Mouse (Mus musculus): Measurements from ENCODE around the gene Tmem247.

DNA sequence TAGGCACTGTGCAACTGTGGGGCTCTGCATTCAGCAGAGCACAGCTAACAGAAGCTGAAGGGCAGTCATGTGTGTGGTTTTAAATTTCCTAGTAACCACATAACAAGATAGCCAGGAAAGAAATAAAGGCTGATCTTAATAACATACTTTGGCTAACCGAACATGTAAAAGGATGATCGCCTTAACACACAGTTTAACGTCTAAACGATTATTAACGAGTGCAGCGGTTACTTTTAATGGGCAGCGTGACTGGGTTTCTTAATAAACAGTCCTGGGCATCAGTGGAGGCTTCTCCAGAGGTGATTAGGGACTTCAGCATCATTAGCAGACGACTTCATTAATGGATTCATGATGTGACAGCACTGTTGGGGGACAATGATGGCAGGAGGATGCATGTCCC lies 46.6 kb upstream of the Tmem247 start:
- no peak for TF ChIP-seq CTCF (IDR thresholded peaks at IDR 0.05; ENCODE audit: low read depth)
- TF ChIP-seq EP300 (IDR thresholded peaks at IDR 0.05; ENCODE audit: low read depth): no peak
